Mouse (Mus musculus) layer of hippocampus, adult 9-11 months (tissue): ENCODE measurements around the gene Lin28b.

Source experiments
- DNase-seq: peaks from one replicate; pipeline ENCODE4 v3.0.0; 2022

The Lin28b gene

DNA sequence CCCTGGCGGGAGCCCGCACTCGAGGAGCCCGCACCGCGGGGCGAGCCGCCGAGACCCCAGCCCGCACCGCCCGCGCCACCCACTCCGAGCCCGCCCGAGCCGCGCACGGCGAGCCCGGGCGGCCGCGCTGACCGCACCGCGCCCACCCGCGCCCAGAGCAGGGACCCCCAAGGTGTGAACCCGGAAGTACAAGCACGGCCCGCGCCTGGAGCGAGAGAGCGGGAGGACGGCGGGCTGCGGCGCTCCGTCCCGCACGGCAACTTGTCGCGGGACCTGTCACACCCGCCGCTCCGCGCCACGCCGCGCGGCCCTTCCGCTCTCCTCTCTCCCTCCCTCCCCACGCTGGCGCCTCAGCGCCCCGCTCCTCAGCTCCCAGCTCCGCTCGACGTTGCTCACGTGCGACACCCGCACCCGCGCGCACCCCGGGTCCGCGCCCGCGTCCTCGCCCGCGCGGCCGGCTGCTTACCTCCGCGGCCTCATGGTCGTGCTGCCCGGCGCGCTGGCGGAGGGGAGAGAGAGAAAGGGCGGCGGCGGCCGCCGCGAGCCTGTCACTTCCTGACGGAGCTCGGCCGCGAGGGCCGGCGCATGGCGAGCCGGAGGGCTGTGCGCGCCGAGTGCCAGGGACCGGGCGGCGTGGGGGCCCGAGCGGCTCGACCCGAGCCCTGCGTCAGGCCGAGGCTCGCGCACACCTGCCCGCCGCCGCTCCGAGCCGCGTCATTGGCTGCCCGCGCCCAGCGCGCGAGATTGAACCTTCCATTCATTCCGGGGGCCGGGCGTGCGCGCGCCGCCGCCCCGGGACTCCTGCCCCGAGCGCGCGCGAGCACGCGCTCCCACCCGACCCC lies at the start of gene Lin28b:
Lin28b (minus strand) TSS at position 635 of the 842 bp plus-strand sequence.
- peak; percentile 21 for DNase-seq

DNA sequence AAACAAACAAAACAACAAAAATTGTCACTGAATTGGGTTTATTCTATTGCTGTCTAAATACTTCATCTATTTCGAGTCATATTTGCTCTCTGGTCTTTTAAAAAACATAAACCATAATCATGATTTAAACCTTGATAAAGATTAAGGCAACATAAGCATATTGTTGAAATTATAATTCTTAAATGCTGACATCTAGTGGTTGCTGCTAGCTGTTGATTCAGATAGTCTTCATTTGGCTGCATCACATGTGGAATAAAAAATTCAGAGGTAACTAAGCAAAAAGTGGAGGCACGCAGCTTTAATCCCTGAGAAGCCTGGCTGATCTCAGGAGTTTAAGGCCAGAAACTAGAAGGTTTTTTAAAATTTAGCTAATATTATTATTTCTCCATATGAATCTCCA lies 25.6 kb upstream of the Lin28b start:
- no peak for DNase-seq

GRCm38 (mm10) chr10:45510662-45511061 lies 24.5 kb upstream of the Lin28b start:
- DNase-seq, result no peak

- peak; percentile 6 for DNase-seq
Observed at GRCm38 (mm10) chr10:45500259-45500658, 14.1 kb upstream of the Lin28b start.

GRCm38 (mm10) chr10:45486603-45486946 lies 380 bp upstream of the Lin28b start:
- no peak for DNase-seq

DNA sequence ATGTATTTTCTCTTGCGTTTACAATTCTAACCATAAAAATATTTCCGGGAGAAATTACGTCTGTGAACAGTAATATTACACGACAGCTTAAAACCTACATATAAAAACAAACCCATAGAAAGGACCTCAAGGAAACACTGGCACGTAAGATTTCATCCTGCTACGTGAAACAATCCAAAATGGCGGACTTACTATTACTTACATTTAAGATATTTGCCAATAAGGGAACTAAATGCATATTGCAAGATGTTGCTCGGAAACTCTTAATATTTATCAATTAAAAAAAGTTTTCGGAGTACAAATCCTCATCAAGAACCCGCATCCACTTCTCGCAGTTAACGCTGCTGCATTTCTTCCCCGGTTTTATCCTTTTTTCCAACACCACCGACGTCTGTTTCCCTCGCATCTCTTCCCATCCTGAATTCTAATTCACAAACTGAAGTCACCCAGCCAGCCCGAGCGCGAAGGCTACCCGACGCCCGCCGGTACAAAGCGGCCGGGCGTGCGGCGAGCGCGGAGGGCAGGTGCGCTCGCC lies 902 bp downstream of the Lin28b start:
- DNase-seq, result no peak

DNA sequence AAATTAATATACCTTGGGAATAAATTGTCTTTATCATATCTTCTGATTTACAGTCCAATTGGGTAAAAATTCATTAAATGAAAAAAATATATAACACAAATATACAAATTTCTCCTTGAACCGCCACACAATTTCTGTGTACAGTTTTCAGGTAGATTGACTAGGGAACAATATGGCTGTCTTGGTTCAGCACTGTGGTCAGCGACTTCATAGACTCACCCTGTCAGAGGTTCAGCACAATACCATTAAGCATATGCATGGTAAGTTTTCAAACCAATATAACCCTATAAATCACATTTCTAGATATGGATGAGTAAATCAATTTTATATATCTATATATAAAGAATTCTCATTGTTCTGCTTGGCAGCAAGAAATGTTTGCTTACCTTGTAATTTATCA lies 3.0 kb downstream of the Lin28b start:
- DNase-seq, result no peak

- no peak for DNase-seq
Observed at GRCm38 (mm10) chr10:45473663-45474333, 12.4 kb downstream of the Lin28b start.

- no peak for DNase-seq
Observed at GRCm38 (mm10) chr10:45473143-45473484, 13.1 kb downstream of the Lin28b start.

DNA sequence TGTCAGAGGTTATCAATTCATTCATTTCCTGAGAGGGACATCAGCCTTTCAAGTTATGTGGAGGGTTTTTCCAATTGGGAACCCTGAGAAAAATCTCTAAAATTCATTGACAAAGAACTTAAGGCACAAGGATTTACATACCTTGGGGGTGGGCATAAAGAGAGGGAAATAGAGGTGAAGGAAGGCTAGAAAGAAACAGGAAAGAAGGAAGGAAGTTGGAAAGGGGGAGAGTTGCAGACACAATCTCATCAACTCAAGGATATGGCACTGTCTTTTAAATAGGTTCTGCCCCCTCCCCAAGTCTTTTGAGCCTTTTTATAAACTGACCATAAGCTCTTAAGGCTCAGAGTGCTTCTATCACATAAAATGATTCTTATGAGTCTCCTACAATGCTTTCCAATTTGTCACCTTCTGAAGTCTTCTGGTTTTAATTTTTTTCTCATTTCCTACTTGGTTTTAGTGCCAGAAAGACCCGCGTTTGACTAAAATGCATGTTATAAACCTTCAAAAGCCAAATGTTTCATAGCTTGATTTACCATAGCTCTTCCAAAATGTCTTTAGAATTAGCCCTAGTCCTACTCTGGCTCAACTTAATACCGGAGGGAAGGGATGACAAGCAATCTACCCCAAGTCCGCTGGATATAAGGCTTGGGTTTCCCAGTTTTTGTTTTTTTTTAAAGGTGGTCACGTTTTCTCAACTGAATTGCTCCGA lies 13.6 kb downstream of the Lin28b start:
- no peak for DNase-seq

GRCm38 (mm10) chr10:45471321-45471720 lies 14.9 kb downstream of the Lin28b start:
- no peak for DNase-seq

- DNase-seq, result no peak
Observed at GRCm38 (mm10) chr10:45470079-45470739, 16.0 kb downstream of the Lin28b start.

GRCm38 (mm10) chr10:45469027-45469996 lies 16.9 kb downstream of the Lin28b start:
- DNase-seq, result no peak

GRCm38 (mm10) chr10:45468180-45468915 lies 17.8 kb downstream of the Lin28b start:
- no peak for DNase-seq

DNA sequence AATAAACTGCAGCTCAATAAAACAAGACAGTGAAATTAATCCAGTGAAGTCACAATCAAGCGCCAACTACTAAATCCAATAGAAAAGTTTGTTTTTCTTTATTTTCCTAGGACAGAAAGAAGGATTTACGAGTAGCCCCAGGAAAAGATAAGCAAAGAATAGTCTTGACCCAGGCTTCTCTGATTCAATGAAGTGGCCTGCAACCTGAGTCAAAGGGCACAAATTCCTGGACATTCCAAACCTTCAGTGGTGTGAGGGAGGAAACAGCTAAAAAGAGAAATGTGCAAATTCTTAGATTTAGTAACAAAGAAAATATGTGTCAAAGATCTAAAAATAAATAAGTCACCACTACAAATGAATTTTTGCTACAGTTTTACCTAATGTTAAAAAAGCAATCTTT lies 27.6 kb downstream of the Lin28b start:
- DNase-seq, result no peak

- no peak for DNase-seq
Observed at GRCm38 (mm10) chr10:45458074-45458473, 28.1 kb downstream of the Lin28b start.

GRCm38 (mm10) chr10:45446625-45447024 lies 39.6 kb downstream of the Lin28b start:
- no peak for DNase-seq

GRCm38 (mm10) chr10:45446215-45446614 lies 40.0 kb downstream of the Lin28b start:
- no peak for DNase-seq

GRCm38 (mm10) chr10:45422372-45422771 lies 63.8 kb downstream of the Lin28b start:
- DNase-seq, result no peak

DNA sequence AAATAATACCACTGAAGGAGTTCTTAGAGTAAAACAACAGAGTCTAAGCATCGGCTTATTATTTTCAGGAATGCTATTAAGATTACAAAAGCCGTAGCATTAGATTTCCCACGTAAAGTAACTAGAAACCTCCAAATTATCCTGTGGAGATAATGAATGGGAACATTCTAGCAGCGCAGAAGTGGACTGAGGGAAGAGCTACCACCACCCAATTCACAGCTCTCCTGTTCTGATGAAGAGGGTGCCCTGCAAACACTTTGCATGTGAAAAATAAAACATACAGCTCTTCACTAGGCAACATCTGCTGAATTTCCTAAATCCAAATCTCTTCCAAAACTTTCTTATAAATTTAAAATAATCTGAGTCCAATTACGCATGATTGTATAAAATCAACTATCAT lies 74.1 kb downstream of the Lin28b start:
- no peak for DNase-seq

DNA sequence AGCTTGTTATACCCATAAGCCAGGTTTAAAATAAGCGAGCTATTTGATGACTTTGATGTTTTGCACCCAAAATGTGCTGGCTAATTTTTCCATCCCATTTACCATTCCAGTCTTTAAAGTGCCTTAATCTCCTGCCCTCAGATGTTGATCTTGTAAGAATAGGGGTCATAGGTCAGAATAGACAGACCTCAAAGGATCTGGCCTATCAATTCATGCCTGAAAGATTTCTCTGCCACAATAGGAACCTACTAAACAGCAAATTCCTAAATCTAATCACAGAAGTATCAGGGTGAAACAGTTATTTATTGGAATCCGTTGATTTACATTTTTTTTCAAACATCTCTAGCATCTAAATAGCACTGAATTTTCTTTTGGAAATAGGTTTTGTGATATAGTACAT lies 74.5 kb downstream of the Lin28b start:
- DNase-seq, result no peak
